ENCODE assay signal across 12 mouse cellular contexts in the genomic region with DNA sequence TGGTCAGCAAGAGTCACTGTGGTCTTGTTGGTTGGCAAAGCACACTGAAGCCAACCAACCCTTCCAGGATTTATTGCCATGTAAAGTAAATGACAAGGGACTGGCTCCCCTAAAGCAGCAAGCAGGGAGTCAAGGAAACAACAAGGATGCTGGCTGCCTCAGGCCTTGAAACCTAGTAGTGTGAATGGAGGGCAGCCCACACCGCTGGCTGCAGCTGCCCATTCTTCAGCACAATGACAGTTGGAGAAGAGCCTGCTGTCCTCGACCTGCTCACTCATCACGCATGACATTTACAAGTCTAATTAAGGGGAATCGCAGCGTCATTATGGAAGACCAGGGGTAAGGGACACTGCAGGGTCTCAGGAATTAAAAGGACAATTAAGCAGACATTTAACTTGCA.
DNase-seq lines count a peak whose midpoint lies in the region; ATAC-seq lines count a peak whose summit lies in the region.
"Had no signal": no experiment of that assay in that cellular context is flagged by ENCODE, and none has a peak within 500 bp of the region (broad histone marks: within the 10 kb centered on the region; RNA-seq: fewer than 3 reads in every experiment).

No protein-coding gene starts in this region.

- 7% methylated on average over 5 of the region's 5 CpGs for WGBS in hindbrain, embryonic 14.5 days
- 5% methylated on average over 5 of the region's 5 CpGs for WGBS in neural tube, embryonic 12.5 days

- peak; percentile 68; the same call in 1 of the 2 replicates for ATAC-seq in hindbrain, embryonic 14.5 days (ENCODE audit: low FRiP score)
- peak; percentile 61 for ATAC-seq in neural tube, embryonic 12.5 days (ENCODE audit: low FRiP score, low read depth)

- no peaks in the 10 kb centered on the region for H3K36me3 ChIP-seq in hindbrain, embryonic 14.5 days (replicated peaks; ENCODE audit: control insufficient read depth, insufficient read depth)
- H3K36me3 ChIP-seq in neural tube, embryonic 12.5 days, result no peaks in the 10 kb centered on the region
- H3K36me3 ChIP-seq: heart, embryonic 12.5 days; liver, embryonic 13.5 days had no signal

- no peaks in the 10 kb centered on the region for H3K9me3 ChIP-seq in hindbrain, embryonic 14.5 days (ENCODE audit: control insufficient read depth, low read length)
- H3K9me3 ChIP-seq in neural tube, embryonic 12.5 days, result no peaks in the 10 kb centered on the region
- H3K9me3 ChIP-seq: heart, embryonic 12.5 days; liver, embryonic 13.5 days had no signal

- H3K27me3 ChIP-seq in hindbrain, embryonic 14.5 days (ENCODE audit: control insufficient read depth, insufficient read depth, low read length), result no peaks in the 10 kb centered on the region
- H3K27me3 ChIP-seq in neural tube, embryonic 12.5 days (replicated peaks), result no peaks in the 10 kb centered on the region
- H3K27me3 ChIP-seq: heart, embryonic 12.5 days; liver, embryonic 13.5 days had no signal

- H3K4me1 ChIP-seq in hindbrain, embryonic 14.5 days (replicated peaks; ENCODE audit: control insufficient read depth, insufficient read depth, low read length), result peaks cover 16% of the 10 kb centered on the region; the same call in 1 of the 2 replicates
- H3K4me1 ChIP-seq in neural tube, embryonic 12.5 days, result peaks cover 10% of the 10 kb centered on the region
- H3K4me1 ChIP-seq: liver, embryonic 13.5 days had no signal

- H3K4me3 ChIP-seq in hindbrain, embryonic 14.5 days (replicated peaks; ENCODE audit: low read length), result no peak overlapping the region
- H3K4me3 ChIP-seq in neural tube, embryonic 12.5 days, result no peak overlapping the region
- H3K4me3 ChIP-seq: erythroblast, embryonic 14.5 days; heart, embryonic 12.5 days; liver, embryonic 13.5 days had no signal

- peak; percentile 22 to 66 for DNase-seq in adrenal gland, adult (ENCODE audit: inconsistent age in 2 of 2, low spot score in 1 of 2)
- no peak for DNase-seq in adrenal gland, adult 18-20 months (ENCODE audit: low spot score in 2 of 2)
- peak; percentile 28 for DNase-seq in embryo, embryonic 10.5 days (ENCODE audit: low spot score)
- peak; percentile 37 for DNase-seq in hindbrain, embryonic 14.5 days (ENCODE audit: low spot score)
- DNase-seq in left cerebral cortex, adult 11 months (ENCODE audit: low spot score), result no peak
- no peak for DNase-seq in gastrocnemius, adult 18-20 months (ENCODE audit: low spot score)
- no peak for DNase-seq in heart, adult 9 months (ENCODE audit: low spot score in 2 of 2)
- DNase-seq: liver, embryonic 13.5 days had no signal

- H3K9ac ChIP-seq in hindbrain, embryonic 14.5 days, result no peak overlapping the region
- no peak overlapping the region for H3K9ac ChIP-seq in neural tube, embryonic 12.5 days
- H3K9ac ChIP-seq: heart, embryonic 12.5 days; liver, embryonic 13.5 days had no signal

- H3K4me2 ChIP-seq in hindbrain, embryonic 14.5 days (replicated peaks), result no peak overlapping the region
- H3K4me2 ChIP-seq in neural tube, embryonic 12.5 days (replicated peaks), result no peak overlapping the region
- H3K4me2 ChIP-seq: heart, embryonic 12.5 days; liver, embryonic 13.5 days had no signal

- H3K27ac ChIP-seq in hindbrain, embryonic 14.5 days, result peak overlapping the region; percentile 77
- H3K27ac ChIP-seq in neural tube, embryonic 12.5 days, result no peak overlapping the region
- H3K27ac ChIP-seq: kidney, postnatal 0 days; liver, embryonic 13.5 days had no signal

Comparison
In these comparisons a context has a peak if more than half of its experiments do, and no peak if none do; other contexts are left out.
1. DNase-seq: peak in adrenal gland, adult (2 of 2), embryo, embryonic 10.5 days (single experiment) and hindbrain, embryonic 14.5 days (single experiment); none in adrenal gland, adult 18-20 months (0 of 2), left cerebral cortex, adult 11 months (single experiment), gastrocnemius, adult 18-20 months (single experiment) and heart, adult 9 months (0 of 2).